Mouse (Mus musculus) urinary bladder, adult 18-20 months (tissue): ENCODE data around the gene Mlf2.
A peak's percentile ranks its signal among the peaks of the same experiment; 100 is the strongest.
"Not testable (repeated sequence)": the region's sequence is repeated elsewhere in the genome, so short reads cannot be mapped to it uniquely, and the experiment has no call there.

Experiments
- DNase-seq, 2 experiments: peaks; one replicate each; pipeline ENCODE4 v3.0.0; 2022; ENCODE audit warnings: low spot score in 2 of 2, mixed read lengths in 2 of 2

Mlf2 gene

DNA sequence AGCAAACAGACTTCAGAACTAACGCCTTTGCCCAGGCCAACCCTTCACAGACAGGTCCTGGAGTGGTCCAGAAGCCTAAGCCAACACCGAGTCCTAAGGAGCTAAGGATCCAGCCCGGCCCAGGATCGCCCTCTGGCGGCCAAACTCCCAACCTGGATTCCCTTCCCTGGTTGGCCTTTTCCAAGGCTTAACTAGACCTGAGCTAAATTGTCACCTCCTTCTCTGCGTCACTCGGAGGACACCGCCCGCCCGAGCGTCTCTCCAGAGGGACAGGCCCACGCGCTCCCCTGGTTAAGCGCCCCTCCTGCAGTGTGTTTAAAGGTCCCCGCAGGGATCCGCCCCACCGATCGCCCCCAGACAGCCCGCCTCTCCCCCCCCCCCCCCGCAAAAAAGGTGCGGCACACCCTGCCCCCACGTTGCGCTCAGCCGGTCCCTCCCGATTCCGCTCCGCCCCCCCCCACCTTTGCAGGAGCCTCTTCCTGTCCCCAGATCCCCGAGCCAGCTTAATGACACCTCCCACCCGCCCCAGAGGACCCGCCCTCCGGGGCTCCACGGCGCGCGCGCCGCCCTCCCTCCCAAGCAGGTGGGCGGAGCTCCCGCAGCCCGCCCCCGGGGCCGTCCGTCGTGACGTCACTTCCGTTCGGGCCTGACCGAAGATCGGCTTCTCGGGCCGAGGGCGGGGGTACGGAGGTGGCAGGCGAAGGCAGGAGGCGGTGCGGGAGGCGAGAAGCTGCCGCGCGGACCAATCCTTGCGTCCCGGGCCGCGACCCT is at the start of gene Mlf2:
TSS of gene Mlf2 (plus strand) at position 633 of the 771 bp plus-strand sequence.
- DNase-seq = peak; percentile 98 to 99

DNA sequence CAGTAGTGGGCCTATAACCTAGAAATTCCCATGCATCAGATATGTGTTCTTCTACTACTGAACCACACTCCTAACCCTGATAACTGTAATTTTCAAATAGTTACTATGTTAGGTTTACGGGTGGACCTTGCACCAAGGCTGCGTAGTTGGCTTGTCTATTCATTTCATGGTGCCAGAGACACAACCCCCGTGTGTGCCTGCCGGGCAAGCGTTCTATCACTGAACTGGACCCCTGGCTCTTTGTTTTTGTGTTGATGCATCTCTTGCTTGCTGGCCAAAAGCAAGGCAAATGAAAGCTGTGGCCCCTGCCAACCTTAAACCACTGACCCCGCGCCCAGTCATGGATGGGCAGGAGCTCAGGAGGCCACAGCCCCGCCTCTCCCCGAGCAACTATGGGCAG is 49.4 kb upstream of the Mlf2 start:
- DNase-seq = no peak

DNA sequence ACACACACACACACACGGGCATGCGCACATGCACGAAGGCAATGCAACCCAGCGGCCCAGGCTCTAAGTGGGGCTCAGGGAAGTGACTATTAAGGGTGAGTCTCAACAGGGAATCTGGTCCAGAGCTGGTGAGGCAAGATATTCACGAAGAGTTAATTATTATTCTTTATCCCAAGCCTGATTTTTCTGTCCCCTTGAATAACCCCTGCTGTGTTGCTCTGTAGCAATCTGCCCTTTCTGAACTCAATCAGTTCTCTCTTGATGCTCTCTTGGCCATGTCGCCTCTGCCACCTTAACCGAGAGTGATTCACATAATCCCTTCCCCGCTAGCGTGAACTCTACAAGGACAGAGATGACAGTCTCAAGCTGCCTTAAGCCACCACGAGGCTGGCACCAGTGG is 47.8 kb upstream of the Mlf2 start:
- no peak for DNase-seq

DNA sequence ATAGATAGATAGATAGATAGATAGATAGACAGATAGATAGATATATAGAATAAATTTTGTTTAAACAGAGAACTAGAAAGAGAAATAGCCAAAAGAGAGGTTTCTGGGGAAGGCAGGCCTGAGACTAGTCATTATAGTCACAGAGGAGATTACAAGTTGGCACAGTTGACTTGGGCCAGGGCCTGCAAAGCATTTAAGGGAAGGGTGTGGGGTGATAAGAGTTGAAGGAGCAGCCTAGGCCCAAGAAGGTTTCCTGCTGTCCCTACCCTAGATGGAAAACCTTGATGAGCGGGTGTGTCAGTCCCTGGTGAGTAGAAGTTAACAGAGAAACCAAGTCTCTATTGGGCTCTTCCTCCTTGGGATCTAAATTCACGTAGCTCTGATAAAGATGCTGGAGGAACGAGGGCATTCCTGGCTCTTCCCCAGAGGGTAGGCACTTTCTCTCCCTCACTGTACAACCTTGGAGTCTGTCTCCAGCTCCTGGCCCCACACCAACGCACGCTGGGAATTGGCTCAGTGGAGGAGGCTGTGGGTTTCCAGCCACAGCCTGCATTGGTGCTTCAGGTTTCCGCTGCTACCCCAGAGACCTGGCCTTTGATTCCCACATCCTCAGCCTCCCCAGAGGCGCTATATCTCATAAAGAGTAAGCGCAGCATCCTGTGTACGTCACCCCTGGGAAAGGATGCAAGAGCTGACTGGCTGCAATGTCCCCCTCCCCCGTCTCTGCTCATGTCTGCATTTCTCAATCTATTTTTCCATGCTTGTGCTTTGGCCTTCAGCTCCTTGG is 46.3 kb upstream of the Mlf2 start:
- no peak for DNase-seq

DNA sequence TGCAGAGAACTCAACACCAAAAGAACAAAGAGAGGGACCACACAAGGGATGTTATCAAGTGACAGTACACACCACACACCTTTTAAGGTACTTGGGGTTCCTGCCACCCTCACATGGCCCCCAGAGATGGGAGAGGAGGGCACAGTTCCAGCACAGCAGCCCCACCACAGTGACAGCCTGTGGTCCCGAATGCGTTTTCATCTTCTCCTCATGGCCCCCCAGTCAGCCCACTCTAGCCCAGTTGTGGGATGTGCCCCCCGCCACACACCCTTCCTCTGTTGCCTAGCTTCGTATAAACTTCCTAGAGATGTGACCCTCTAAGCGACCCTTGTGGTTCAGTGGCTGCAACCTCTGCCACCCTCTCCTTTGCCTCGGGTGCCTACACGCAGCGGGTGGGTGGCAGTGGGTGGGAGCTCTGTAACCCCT is 45.2 kb upstream of the Mlf2 start:
- no peak for DNase-seq

DNA sequence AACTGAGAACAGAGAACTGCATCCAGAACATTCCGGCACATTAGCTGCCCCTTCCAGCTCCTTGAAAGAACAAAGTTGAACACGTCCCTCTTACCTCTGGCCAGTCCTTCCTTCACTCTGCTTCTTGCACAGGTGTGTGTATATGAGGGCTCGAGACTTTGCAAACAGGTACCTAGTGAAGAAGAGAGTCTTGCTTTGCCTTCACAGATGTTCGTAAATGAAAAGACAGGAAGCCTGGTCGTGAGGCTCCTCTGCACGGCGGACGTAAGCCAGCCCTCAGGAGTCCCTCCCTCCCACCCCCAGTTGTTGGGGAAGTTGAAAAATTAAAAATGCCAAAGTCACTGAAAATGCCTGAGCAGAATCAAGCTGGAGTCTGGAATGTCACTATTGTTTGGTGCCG is 43.2 kb upstream of the Mlf2 start, which contains the start of gene Cd4:
TSS of gene Cd4 (minus strand) at position 236 of the 400 bp plus-strand sequence.
- no peak for DNase-seq

DNA sequence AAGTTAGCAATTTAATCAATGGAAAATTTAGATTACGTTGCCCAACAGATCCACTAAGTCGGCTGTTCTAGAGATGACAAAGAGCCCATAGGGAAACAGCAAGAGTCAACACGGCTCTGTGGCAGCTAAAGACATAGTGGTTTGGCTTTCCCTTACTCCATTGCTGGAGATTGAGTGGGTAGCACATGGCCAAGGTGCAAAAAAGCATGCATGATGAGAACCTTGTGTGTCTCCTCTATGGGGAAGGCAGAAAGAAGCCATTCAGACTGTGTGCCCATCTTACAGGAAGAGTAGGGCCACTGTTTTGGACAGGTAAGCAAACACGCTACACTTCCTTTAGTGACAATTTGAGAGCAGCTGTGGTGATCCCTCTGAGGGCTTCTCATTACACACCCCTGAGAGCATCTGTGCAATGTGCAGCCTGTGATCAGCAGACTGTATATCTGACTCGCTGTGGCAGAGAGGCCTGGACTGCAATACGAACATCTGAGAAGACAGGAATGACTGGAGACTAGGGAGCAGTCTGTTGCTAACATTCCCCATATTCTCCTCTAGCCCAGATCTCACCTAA is 42.5 kb upstream of the Mlf2 start:
- DNase-seq = no peak

DNA sequence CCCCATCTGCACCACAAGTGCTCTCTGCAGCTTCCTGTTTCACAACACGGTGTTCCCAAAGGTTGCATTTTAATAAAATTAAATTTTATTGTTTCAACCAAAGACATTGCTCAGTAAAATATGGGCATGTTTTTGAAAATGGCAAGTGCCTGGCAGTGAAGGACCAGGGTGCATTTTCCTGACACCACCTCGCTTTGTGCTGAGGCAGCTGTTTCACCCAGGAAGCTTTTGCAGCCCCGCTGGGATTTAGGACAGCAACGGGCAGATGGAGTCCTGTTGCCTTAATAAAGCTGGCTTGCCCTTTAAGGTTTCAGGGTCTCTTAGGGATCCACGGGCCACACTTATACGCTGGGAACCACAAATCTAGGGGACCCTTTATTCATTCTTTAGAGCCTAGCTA is 40.2 kb upstream of the Mlf2 start:
- no peak for DNase-seq

DNA sequence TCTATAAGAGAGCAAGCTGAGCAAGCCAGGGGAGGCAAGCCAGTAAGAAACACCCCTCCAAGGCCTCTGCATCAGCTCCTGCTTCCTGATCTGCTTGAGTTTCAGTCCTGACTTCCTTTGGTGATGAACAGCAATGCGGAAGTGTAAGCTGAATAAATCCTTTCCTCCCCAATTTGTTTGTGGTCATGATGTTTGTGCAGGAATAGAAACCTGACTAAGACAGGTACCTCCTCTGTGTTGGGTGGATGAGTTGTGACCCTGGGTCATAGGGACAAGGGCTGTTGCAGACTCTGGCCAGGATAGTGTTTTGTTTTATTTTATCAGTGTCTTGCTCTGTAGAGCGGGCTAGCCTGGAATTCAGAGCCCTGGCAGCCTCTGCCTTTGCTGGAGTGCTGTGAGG is 37.1 kb upstream of the Mlf2 start:
- DNase-seq = not testable (repeated sequence)

DNA sequence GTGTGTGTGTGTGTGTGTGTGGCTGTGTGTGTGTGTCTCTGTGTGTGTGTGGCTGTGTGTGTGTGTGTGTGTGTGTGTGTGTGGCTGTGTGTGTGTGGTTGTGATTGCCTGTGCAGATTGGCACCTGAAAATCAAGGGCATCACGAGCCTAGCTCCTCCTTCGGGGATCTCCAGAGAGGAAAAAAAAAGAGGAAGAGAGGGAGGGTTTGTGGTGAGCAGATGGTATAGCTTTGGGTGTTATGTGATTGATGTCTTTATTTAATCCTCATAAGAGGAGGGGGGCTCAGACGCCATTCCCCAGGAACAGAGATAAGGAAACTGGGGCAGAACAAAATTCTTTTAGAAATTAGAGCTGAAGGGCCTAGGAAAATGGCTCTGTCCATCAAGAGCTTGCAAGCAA is 32.8 kb upstream of the Mlf2 start:
- no peak for DNase-seq

DNA sequence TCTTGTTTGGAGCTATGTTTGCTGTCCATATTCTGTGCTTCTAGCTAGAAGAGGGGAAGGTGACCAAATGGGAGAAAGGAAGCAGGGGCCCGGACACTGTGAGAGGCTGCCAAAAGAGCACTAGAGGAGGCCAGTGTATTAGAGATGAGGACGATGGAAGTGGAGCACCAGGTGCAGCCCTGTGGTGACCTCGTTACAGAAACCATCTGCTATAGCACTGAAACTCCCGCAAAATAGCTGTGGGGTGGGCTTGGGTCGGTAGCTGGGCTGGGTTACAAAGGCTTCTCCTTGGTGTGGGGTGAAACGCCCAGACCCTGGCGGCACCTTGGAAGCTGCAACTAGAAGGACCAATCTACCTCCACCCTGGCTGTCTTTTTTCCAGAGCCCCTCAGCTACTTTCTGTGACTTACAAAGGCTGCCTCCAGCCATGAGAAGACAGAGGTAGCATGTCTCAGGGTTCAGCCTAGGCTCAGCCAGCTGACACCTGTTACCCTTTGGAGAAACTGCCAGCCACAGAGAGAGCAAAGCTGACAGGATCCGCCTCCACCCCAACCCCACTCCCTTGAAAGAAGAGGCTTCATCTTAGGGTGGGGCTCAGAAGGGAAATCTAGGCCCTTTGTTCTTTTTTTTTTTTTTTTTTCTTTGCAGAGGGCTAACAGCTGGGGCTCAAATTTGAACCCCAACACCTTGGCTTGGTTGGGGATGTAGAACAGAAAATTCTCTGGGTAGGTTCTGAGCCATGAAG is 31.0 kb upstream of the Mlf2 start:
- DNase-seq = no peak

DNA sequence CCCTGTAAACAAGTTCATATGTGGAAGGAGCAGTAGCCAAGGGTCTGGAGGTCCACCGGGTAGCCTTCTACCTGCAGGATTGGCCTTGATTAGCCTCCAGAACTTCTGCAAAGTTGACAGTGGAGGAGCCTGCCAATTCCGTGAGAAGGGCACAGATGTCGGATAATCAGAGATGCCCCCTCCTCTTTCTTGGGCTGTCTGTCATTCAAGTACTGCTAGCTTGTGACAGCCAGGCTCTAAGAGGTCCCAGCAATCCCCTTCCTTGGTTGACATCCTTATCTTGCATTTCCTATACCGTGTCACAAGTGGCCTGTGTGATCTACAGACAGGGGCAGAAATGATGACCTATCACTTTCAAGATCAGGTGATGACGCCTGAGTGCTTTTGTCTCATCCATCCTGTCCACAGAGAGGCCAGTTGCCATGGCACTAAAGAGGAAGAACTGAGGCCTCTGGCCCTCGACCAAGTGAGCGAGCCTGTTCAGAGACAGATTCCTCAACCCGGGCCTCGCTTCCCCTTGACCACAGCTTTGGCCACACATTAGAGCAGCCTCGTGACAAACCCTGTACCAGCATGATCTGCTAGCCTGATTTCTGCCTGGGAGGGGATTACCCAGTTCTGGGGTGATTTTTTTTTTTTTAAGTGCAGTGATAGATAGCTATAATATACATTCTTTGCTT is 30.2 kb upstream of the Mlf2 start:
- no peak for DNase-seq

DNA sequence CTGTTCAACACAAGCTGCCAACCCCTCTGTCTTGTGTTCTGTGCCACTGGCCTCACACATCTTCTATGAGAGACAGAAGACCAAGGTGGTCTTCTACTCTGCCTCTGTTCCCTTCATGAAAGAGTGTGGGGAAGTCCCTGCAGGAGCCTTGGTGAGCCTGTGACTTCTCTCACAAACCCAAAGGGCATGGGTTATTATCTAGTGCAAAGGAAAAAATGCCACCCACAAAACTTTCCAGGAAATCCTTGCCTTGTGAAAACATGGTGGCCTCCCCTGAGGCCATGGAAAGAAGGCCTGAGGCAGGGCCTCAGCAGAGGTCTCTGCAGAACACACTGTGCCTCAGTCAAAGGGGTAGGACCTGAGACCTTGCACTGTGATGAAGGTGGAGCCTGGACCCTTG is 29.3 kb upstream of the Mlf2 start:
- DNase-seq = no peak

DNA sequence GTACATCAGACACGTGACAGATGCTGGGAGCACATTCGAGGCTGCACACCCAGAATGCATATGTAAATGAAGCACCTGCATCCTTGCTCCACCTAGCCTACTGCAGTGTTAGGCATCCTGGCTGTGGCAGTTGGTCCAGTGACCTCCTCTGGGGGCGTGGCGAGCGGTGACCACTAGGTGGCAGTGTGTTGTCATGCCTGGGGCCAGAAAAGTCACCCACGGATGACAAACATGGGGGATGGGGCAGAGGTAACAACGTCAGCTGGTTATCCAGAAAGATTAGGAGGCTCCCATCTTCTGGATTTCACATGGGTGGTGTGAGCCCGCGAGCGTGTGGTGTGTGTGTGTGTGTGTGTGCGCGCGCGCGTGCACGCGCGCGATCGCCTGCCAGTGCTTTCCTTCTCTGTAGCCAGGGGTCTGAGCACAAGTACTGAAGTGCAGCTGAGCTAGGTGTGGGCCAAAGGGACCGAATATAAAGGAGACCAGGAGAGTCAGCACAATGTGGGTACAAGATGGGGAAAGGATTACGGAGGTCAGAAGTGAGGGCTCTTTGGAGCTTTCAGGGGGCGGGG is 27.5 kb upstream of the Mlf2 start:
- DNase-seq = peak; percentile 94 to 98

DNA sequence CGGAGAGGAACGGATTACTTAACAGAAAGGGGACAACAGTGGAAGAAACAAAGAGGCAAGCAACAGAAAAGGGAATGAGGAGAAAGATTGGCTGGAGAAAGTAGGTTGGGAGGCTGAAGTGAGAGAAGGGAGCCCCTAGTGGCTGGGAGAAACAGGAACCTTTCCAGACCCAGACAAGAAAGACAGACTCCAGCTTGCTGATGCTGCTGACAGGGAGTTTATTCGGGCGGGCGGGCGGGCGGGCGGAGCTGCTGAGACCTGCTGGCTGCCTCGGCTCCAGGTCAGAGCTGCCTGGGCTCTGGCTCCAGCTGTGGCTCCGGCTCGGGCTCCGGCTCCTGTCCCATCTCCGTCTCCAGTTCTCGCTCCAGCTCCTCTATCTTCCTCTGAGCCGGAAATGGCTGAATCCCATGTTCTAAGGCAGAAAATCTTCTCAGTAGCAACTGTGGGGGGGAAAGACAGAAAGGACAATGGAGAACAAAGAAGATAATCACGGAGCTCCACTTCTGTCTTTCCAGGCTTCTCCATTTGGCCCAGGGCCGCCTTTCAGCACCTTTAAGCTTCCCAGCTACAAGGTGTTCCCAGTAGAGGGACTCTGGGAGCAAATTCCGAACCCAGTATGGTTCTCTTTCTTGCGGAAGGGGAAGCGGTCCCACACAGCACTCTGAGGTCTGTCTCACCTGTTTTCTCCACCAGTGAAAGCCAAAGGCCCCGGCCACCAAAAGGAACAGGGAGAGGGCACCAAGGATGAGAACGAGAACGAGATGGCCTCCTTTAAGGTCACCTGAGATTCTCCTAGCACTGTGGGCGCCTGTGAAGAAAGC is 26.8 kb upstream of the Mlf2 start:
- DNase-seq = peak; percentile 26 to 68

DNA sequence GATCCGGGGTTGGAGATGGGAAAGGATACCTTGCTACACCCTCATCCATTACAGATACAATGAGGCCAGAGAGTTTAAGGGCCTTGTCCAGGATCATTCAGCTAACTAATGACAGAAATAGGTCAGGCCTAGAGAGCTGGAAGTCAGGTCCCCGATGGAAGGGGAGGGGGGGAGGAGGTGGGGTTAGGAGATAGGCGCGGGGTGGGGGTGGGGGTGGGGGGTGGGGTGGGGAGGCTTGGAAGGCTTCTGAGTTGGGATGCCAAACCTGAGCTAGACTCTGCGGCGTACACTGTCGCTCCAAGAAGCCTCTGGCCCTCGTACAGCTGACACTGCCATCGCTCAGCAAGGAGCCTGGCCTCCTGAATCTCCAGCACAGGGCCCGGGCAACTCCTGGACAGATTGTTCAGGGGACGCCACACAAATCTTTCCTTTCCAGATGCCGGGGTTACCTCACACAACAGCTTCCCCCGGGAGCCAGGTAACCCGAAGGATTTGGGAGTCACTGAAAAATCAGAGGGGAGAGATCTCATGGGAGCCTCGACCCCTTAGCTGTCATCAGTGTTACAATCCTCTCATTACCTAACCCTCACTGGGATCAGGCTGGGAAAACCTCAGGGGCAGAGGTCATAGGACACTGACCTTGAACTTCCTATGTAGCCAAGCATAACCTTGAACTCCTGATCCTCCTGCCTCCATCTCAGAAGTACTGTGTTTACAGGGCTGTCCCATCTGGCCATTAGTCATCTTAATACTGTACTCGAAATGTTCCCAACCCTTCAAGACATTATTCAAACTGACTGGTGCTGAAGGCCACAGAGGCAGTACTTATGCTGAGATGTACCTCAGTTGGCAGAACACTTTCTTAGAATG is 26.0 kb upstream of the Mlf2 start:
- no peak for DNase-seq

DNA sequence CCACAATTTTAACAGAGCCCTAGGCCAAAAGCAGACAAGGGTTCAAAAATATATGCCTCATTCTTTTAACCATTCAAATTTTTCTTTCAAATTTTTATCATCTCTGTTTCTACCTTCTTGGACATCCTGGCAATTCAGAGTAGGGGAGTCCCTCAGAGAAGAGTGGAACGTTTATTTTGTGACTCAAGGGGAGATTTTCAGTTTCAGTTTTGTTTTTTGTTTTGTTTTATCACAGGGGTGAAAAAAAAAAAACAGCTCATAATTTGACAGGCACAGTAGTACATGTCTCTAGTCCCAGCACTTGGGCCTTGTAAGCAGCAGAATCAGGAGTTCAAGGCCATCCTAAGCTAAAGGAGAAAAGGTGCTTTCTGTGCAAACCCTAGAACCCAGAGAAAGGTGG is 23.4 kb upstream of the Mlf2 start:
- no peak for DNase-seq

DNA sequence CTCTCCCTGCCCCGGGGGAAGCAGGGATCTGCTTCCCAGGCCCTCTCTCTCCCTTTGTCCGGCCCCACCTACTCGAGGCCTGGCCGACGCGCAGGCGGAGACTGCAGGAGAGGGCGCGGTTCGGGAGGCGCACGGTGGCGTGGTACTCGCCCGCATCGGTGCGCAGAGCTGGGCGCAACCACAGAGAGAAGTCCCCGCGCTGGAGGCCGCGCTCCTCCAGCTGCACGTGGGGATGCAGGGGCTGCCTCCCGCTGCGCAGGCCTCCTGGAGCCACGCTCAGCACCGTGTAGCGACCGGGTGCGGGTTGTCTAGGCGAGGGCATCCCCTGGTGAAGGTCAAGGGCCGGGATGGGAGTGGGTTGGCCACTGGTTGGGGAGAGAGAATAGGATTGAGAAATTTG is 21.2 kb upstream of the Mlf2 start:
- DNase-seq = no peak

DNA sequence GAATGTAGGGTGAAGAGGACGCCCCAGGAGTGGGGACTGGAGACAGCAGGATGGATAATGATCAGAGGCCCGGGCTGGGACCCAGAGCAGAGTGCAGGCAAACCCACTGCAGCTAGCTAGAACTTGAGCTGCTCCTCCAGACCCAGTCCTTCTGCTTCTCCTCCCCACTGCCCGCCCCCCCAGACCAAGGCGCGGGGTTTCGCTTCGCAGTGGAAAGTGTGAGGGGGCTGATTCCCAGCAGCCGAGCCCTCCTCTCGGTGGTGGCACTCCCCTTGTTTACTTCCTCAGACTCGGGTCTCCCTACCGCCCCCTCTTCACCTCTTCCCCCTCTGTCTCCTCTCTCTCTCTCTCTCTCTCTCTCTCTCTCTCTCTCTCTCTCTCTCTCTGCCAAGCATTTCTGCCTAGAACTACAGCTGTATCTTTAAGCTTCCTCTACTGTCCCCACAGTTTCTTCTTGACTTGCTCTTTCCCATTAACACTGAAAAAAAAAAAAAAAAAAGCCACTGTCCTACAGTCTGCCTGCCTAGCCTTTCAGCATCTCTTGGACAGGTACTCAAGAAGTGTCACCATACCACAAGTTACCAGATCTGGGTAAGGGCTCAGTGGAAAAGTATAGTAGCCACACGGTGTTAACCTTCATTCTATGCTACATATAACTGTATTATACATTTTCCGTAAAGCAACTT is 19.5 kb upstream of the Mlf2 start, which contains the start of gene Lag3:
TSS of gene Lag3 (minus strand) at position 173 of the 686 bp plus-strand sequence.
- DNase-seq = no peak
